Mouse (Mus musculus) lung, postnatal 0 days (tissue): ENCODE measurements at regions not wholly inside any gene's neighbourhood (a gene's known extent, or its start where the extent isn't known, plus 50 kb on each side); places are given as distances from the start of the nearest gene placed in this dataset.

Experiments
- CTCF ChIP-seq: IDR thresholded peaks from 2 replicates; pipeline ENCODE4 v1.5.1; 2016; ENCODE audit warnings: antibody characterized with exemption, mild to moderate bottlenecking
- EP300 ChIP-seq: IDR thresholded peaks from 2 replicates; pipeline ENCODE4 v1.6.1; 2016; ENCODE audit warnings: antibody characterized with exemption, mild to moderate bottlenecking, control low read depth

- TF ChIP-seq CTCF (no peak), EP300 (no peak)
Observed at GRCm38 (mm10) chr8:10711474-10711873, 296.8 kb downstream of the Irs2 start.
